ENCODE assay signal across 15 mouse cellular contexts in the genomic region with DNA sequence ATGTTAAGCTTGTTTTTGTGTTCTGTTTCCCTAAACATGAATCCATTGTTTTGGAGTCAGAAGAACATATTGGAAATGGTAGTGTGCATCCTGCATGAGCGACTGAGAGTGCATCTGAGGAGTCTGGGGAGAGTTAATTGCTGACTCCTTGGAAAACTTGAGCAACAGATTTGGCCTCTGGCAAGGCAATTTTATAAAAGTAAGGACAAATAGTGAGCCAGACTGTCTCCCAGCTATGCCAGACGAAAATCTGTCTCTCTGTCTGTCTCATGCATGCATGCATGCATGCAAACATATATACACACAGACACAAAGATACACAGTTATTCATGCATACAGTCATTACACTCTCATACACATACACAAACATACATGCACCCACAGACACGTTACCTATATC.
"Had no signal": no experiment of that assay in that cellular context is flagged by ENCODE, and none has a peak within 500 bp of the region (broad histone marks: within the 10 kb centered on the region; RNA-seq: fewer than 3 reads in every experiment).

No protein-coding gene starts in this region.

- H3K36me3 ChIP-seq: limb, embryonic 13.5 days; liver, embryonic 13.5 days; midbrain, embryonic 12.5 days; neural tube, embryonic 13.5 days had no signal

- H3K4me1 ChIP-seq: liver, embryonic 13.5 days; neural tube, embryonic 13.5 days had no signal

- DNase-seq: kidney, adult 18-20 months; kidney, postnatal 4 days; left cerebral cortex, postnatal 4 days; liver; liver, embryonic 13.5 days; lung, adult 2 months; lung, postnatal 14 days; lung, postnatal 4 days; thymus, adult 18-20 months; thymus, postnatal 36 days had no signal

- H3K9ac ChIP-seq: limb, embryonic 13.5 days; liver, embryonic 13.5 days; midbrain, embryonic 12.5 days; neural tube, embryonic 13.5 days had no signal

- H3K27me3 ChIP-seq: liver, embryonic 13.5 days had no signal

- H3K9me3 ChIP-seq: limb, embryonic 13.5 days; liver, embryonic 13.5 days; midbrain, embryonic 12.5 days; neural tube, embryonic 13.5 days had no signal

- H3K27ac ChIP-seq: kidney, postnatal 0 days; limb, embryonic 13.5 days; liver, embryonic 13.5 days; midbrain, embryonic 12.5 days; neural tube, embryonic 13.5 days had no signal

- H3K4me3 ChIP-seq: limb, embryonic 13.5 days; liver, embryonic 13.5 days; midbrain, embryonic 12.5 days; myocyte; neural tube, embryonic 13.5 days had no signal

- H3K4me2 ChIP-seq: limb, embryonic 13.5 days; liver, embryonic 13.5 days; midbrain, embryonic 12.5 days; neural tube, embryonic 13.5 days had no signal
